Mouse (Mus musculus): ENCODE measurements around the gene Stambp. TPM values are rescaled to one million over a fixed set of nuclear protein-coding genes. Genes with fewer than 3 reads are reported as not detected.

Stambp gene
- total RNA-seq, 2 experiments from 2014 or later, result 35.4 to 36.4 TPM

- no peak for DNase-seq (ENCODE audit: low spot score in 2 of 2)
These were observed 69.2 kb downstream of the Stambp start for GRCm38 (mm10) chr6:83503361-83503760.

GRCm38 (mm10) chr6:83502656-83503055 lies 69.9 kb downstream of the Stambp start:
- peak in 1 of 2 experiments; percentile 46 for DNase-seq (ENCODE audit: low spot score in 2 of 2)

- DNase-seq (ENCODE audit: low spot score in 2 of 2), result no peak
These were observed 70.8 kb downstream of the Stambp start for GRCm38 (mm10) chr6:83501524-83502310.

GRCm38 (mm10) chr6:83500462-83500861 lies 72.1 kb downstream of the Stambp start:
- DNase-seq (ENCODE audit: low spot score in 2 of 2), result no peak

GRCm38 (mm10) chr6:83499078-83499477 lies 73.5 kb downstream of the Stambp start:
- DNase-seq (ENCODE audit: low spot score in 2 of 2), result peak in 1 of 2 experiments; percentile 41

GRCm38 (mm10) chr6:83496753-83497710 lies 75.5 kb downstream of the Stambp start:
- DNase-seq (ENCODE audit: low spot score in 2 of 2), result no peak

- DNase-seq (ENCODE audit: low spot score in 2 of 2), result no peak
These were observed 76.3 kb downstream of the Stambp start for GRCm38 (mm10) chr6:83496009-83496752.

Other genes with a start within 250 kb of the Stambp start
- 1 to 10 TPM; 6.6 to 7.1 TPM for gene Mthfd2, start 246.8 kb downstream of the Stambp start, total RNA-seq (2021)
- 10 to 100 TPM; 19.2 to 20.5 TPM for gene Mob1a, start 246.7 kb downstream of the Stambp start, total RNA-seq (2021)
- 10 to 100 TPM; 47.1 to 58.9 TPM for gene Bola3, start 223.6 kb downstream of the Stambp start, total RNA-seq (2021)
- 10 to 100 TPM; 53.2 to 58.7 TPM for gene Tet3, start 113.6 kb downstream of the Stambp start, total RNA-seq (2021)
- gene Dguok, start 65.8 kb downstream of the Stambp start, total RNA-seq (2021), result 10 to 100 TPM; 28.2 to 33.3 TPM
- not detected for gene Actg2, start 36.5 kb downstream of the Stambp start, total RNA-seq (2021)
- gene Clec4f, start 83.5 kb upstream of the Stambp start, total RNA-seq (2021), result not detected
- gene Cd207, start 105.1 kb upstream of the Stambp start, total RNA-seq (2021), result not detected
- not detected for gene Vax2, start 138.5 kb upstream of the Stambp start, total RNA-seq (2021)
- gene Atp6v1b1, start 170.3 kb upstream of the Stambp start, total RNA-seq (2021), result under 1 TPM; 0.20 to 0.37 TPM
- gene Ankrd53, start 189.9 kb upstream of the Stambp start, total RNA-seq (2021), result not detected
- 10 to 100 TPM; 46.8 to 49.1 TPM for gene Tex261, start 203.1 kb upstream of the Stambp start, total RNA-seq (2021)
- gene Nagk, start 222.3 kb upstream of the Stambp start, total RNA-seq (2021), result 10 to 100 TPM; 46.1 to 51.0 TPM

All from layer of hippocampus, adult 18-20 months (tissue).